Mouse (Mus musculus) midbrain, embryonic 16.5 days (tissue): ENCODE measurements around the gene Scn4a. TPM values are rescaled to one million over a fixed set of nuclear protein-coding genes. Genes with fewer than 3 reads are reported as not detected.
"Not testable (repeated sequence)": the region's sequence is repeated elsewhere in the genome, so short reads cannot be mapped to it uniquely, and the experiment has no call there.

Experiments used
- ATAC-seq: fragments of 200-750 bp; cut with Nextera tagmentation; 2 replicates; pipeline ENCODE4 v1.8.0; 2017; ENCODE audit warnings: moderate TSS enrichment
- H3K27ac ChIP-seq: fragments of 300-500 bp; sonication (generic); 2 replicates; pipeline ENCODE4 v1.5.1; 2014; ENCODE audit warnings: mild to moderate bottlenecking, low read length, mixed read lengths
- H3K27me3 ChIP-seq: fragments of 300-500 bp; sonication (generic); 2 replicates; pipeline ENCODE4 v1.6.1; 2014; ENCODE audit warnings: low read depth, low read length, mixed read lengths; ENCODE audit not compliant: control insufficient read depth, insufficient read depth
- H3K36me3 ChIP-seq: fragments of 300-500 bp; sonication (generic); 2 replicates; pipeline ENCODE4 v1.6.1; 2014; ENCODE audit warnings: mild to moderate bottlenecking, low read length, moderate library complexity, mixed read lengths; ENCODE audit not compliant: control insufficient read depth, insufficient read depth
- H3K4me1 ChIP-seq: fragments of 300-500 bp; sonication (generic); 2 replicates; pipeline ENCODE4 v1.6.1; 2014; ENCODE audit warnings: mild to moderate bottlenecking, low read length, mixed read lengths; ENCODE audit not compliant: control insufficient read depth, insufficient read depth
- H3K4me2 ChIP-seq: fragments of 300-500 bp; sonication (generic); 2 replicates; pipeline ENCODE4 v1.6.1; 2014; ENCODE audit warnings: mild to moderate bottlenecking, low read length, mixed read lengths
- H3K4me3 ChIP-seq: fragments of 300-500 bp; sonication (generic); 2 replicates; pipeline ENCODE4 v1.5.1; 2014; ENCODE audit warnings: low read depth, mild to moderate bottlenecking, low read length, moderate library complexity, mixed read lengths
- H3K9ac ChIP-seq: fragments of 300-500 bp; sonication (generic); 2 replicates; pipeline ENCODE4 v1.6.1; 2014; ENCODE audit warnings: low read depth, low read length, mixed read lengths
- H3K9me3 ChIP-seq: fragments of 300-500 bp; sonication (generic); replicated peaks from 2 replicates; pipeline ENCODE4 v1.6.1; 2014; ENCODE audit warnings: mild to moderate bottlenecking, low read length, mixed read lengths; ENCODE audit not compliant: control insufficient read depth, poor library complexity, severe bottlenecking
- WGBS: fragments of 180-500 bp; shearing (Covaris S2); extraction: QIAGEN DNeasy Blood & Tissue Kit; methylation state at CpG from one replicate; pipeline ENCODE4 v1.1.7; 2014; 5-methylcytosine and 5-hydroxymethylcytosine counted together
- polyA plus RNA-seq: library from polyadenylated mRNA; unstranded; fragments of >200 nt; fragmentation: Nextera tagmentation; extraction: Ambion mirVana; gene quantifications from 2 replicates; pipeline ENCODE4 v1.2.1, GENCODE M21; 2015

Scn4a gene
- polyA plus RNA-seq, 1 experiment from 2014 or later: not detected

GRCm38 (mm10) chr11:106350853-106351252 lies 2.2 kb downstream of the Scn4a start:
- no peak overlapping the region for H3K4me3 ChIP-seq
- H3K4me1 ChIP-seq: no peaks in the 10 kb centered on the region
- no peak overlapping the region for H3K4me2 ChIP-seq
- WGBS: 65% methylated on average over 4 of the region's 5 CpGs
- no peak overlapping the region for H3K9ac ChIP-seq
- H3K36me3 ChIP-seq: no peaks in the 10 kb centered on the region
- H3K9me3 ChIP-seq: no peaks in the 10 kb centered on the region
- ATAC-seq: no peak
- no peak overlapping the region for H3K27ac ChIP-seq
- no peaks in the 10 kb centered on the region for H3K27me3 ChIP-seq

GRCm38 (mm10) chr11:106349772-106350171 lies 3.3 kb downstream of the Scn4a start:
- Histone ChIP-seq H3K27ac (no peak overlapping the region), H3K4me3 (no peak overlapping the region), H3K9ac (no peak overlapping the region), H3K4me1 (no peaks in the 10 kb centered on the region; the same call in 1 of the 2 replicates), H3K36me3 (no peaks in the 10 kb centered on the region), H3K27me3 (no peaks in the 10 kb centered on the region), H3K9me3 (no peaks in the 10 kb centered on the region), H3K4me2 (no peak overlapping the region)
- no peak for ATAC-seq
- WGBS: 87% methylated on average over 6 of the region's 6 CpGs

- no peak overlapping the region for H3K4me2 ChIP-seq
- no peaks in the 10 kb centered on the region for H3K9me3 ChIP-seq
- H3K27me3 ChIP-seq: no peaks in the 10 kb centered on the region
- no peaks in the 10 kb centered on the region for H3K36me3 ChIP-seq
- no peaks in the 10 kb centered on the region; the same call in 1 of the 2 replicates for H3K4me1 ChIP-seq
- H3K4me3 ChIP-seq: no peak overlapping the region
- H3K27ac ChIP-seq: no peak overlapping the region
- 30% methylated on average over 6 of the region's 6 CpGs for WGBS
- H3K9ac ChIP-seq: no peak overlapping the region; the same call in 1 of the 2 replicates
- no peak for ATAC-seq
These were observed 8.2 kb downstream of the Scn4a start for GRCm38 (mm10) chr11:106344910-106345309.

GRCm38 (mm10) chr11:106340990-106341520 lies 12.0 kb downstream of the Scn4a start:
- H3K9ac ChIP-seq: no peak overlapping the region
- no peaks in the 10 kb centered on the region; the same call in 1 of the 2 replicates for H3K4me1 ChIP-seq
- H3K36me3 ChIP-seq: no peaks in the 10 kb centered on the region
- WGBS: 82% methylated on average over 9 of the region's 9 CpGs
- H3K4me2 ChIP-seq: no peak overlapping the region
- no peaks in the 10 kb centered on the region for H3K9me3 ChIP-seq
- no peak overlapping the region for H3K27ac ChIP-seq
- no peak for ATAC-seq
- H3K27me3 ChIP-seq: no peaks in the 10 kb centered on the region
- H3K4me3 ChIP-seq: no peak overlapping the region

GRCm38 (mm10) chr11:106339323-106339722 lies 13.8 kb downstream of the Scn4a start:
- H3K27ac ChIP-seq, H3K9ac ChIP-seq, H3K4me1 ChIP-seq, ATAC-seq, H3K36me3 ChIP-seq, H3K4me3 ChIP-seq, H3K27me3 ChIP-seq, H3K9me3 ChIP-seq, H3K4me2 ChIP-seq: not testable (repeated sequence)
- WGBS: 95% methylated on average over 4 of the region's 4 CpGs

- Histone ChIP-seq H3K4me1 (no peaks in the 10 kb centered on the region), H3K9ac (no peak overlapping the region), H3K36me3 (no peaks in the 10 kb centered on the region), H3K4me3 (no peak overlapping the region), H3K9me3 (no peaks in the 10 kb centered on the region), H3K27ac (no peak overlapping the region), H3K27me3 (no peaks in the 10 kb centered on the region), H3K4me2 (no peak overlapping the region)
- ATAC-seq: no peak
- WGBS: 79% methylated on average over 7 of the region's 7 CpGs
These were observed 14.2 kb downstream of the Scn4a start for GRCm38 (mm10) chr11:106338870-106339269.

GRCm38 (mm10) chr11:106338029-106338428 lies 15.1 kb downstream of the Scn4a start:
- 76% methylated on average over 5 of the region's 5 CpGs for WGBS
- Histone ChIP-seq H3K9me3 (no peaks in the 10 kb centered on the region), H3K36me3 (no peaks in the 10 kb centered on the region), H3K9ac (no peak overlapping the region), H3K4me2 (no peak overlapping the region), H3K4me3 (no peak overlapping the region), H3K27ac (no peak overlapping the region), H3K27me3 (no peaks in the 10 kb centered on the region), H3K4me1 (no peaks in the 10 kb centered on the region)
- ATAC-seq: no peak

GRCm38 (mm10) chr11:106334066-106334465 lies 19.0 kb downstream of the Scn4a start:
- no peaks in the 10 kb centered on the region for H3K9me3 ChIP-seq
- H3K9ac ChIP-seq: no peak overlapping the region
- H3K4me3 ChIP-seq: no peak overlapping the region
- ATAC-seq: no peak
- WGBS: 27% methylated on average over 2 of the region's 2 CpGs
- H3K4me1 ChIP-seq: peaks cover 3% of the 10 kb centered on the region; the same call in 1 of the 2 replicates
- no peak overlapping the region for H3K27ac ChIP-seq
- H3K36me3 ChIP-seq: no peaks in the 10 kb centered on the region
- no peak overlapping the region for H3K4me2 ChIP-seq
- H3K27me3 ChIP-seq: no peaks in the 10 kb centered on the region

GRCm38 (mm10) chr11:106332458-106332857 lies 20.6 kb downstream of the Scn4a start:
- Histone ChIP-seq H3K27me3 (no peaks in the 10 kb centered on the region), H3K36me3 (no peaks in the 10 kb centered on the region), H3K9me3 (no peaks in the 10 kb centered on the region), H3K4me1 (peaks cover 3% of the 10 kb centered on the region; the same call in 1 of the 2 replicates), H3K4me3 (no peak overlapping the region), H3K9ac (no peak overlapping the region), H3K27ac (no peak overlapping the region), H3K4me2 (no peak overlapping the region)
- 41% methylated on average over 4 of the region's 4 CpGs for WGBS
- ATAC-seq: no peak
